Mouse (Mus musculus) CH12.LX (cell line): ENCODE measurements at regions not wholly inside any gene's neighbourhood (a gene's known extent, or its start where the extent isn't known, plus 50 kb on each side); places are given as distances from the start of the nearest gene placed in this dataset.

Experiments
- CHD1 ChIP-seq: IDR thresholded peaks from 2 replicates; pipeline ENCODE4 v1.6.1; 2012; ENCODE audit warnings: low read depth, low read length, improper control_type of control experiment, inconsistent platforms
- CHD2 ChIP-seq: IDR thresholded peaks from 2 replicates; pipeline ENCODE4 v1.6.1; 2011; ENCODE audit warnings: low read length, improper control_type of control experiment
- CTCF ChIP-seq, 2 experiments: IDR thresholded peaks in 1 of 2; conservative IDR thresholded peaks in 1 of 2; 2 replicates each; pipeline ENCODE4 v1.5.1; 2011 to 2012; ENCODE audit warnings: low read depth in 2 of 2, low read length in 2 of 2, improper control_type of control experiment in 1 of 2, inconsistent platforms in 1 of 2, mild to moderate bottlenecking in 1 of 2, moderate library complexity in 1 of 2
- EP300 ChIP-seq: IDR thresholded peaks from 2 replicates; pipeline ENCODE4 v1.6.1; 2011; ENCODE audit warnings: low read length, improper control_type of control experiment
- ETS1 ChIP-seq: conservative IDR thresholded peaks from 2 replicates; pipeline ENCODE4 v1.6.1; 2012; ENCODE audit warnings: low read depth, mild to moderate bottlenecking, inconsistent platforms, low read length, improper control_type of control experiment, moderate library complexity
- KAT2A ChIP-seq: IDR thresholded peaks from 2 replicates; pipeline ENCODE4 v1.6.1; 2012; ENCODE audit warnings: low read length, improper control_type of control experiment, inconsistent platforms; ENCODE audit not compliant: insufficient replicate concordance
- MAX ChIP-seq: IDR thresholded peaks from 2 replicates; pipeline ENCODE4 v1.6.1; 2011; ENCODE audit warnings: low read length, improper control_type of control experiment
- MEF2A ChIP-seq: IDR thresholded peaks from 2 replicates; pipeline ENCODE4 v1.6.1; 2014; ENCODE audit warnings: low read depth, mild to moderate bottlenecking, inconsistent platforms, low read length, improper control_type of control experiment, borderline replicate concordance
- POLR2A ChIP-seq: IDR thresholded peaks from 2 replicates; pipeline ENCODE4 v1.6.1; 2011; ENCODE audit warnings: low read depth, mild to moderate bottlenecking, improper control_type of control experiment, low read length
- RCOR1 ChIP-seq: conservative IDR thresholded peaks from 2 replicates; pipeline ENCODE4 v1.6.1; 2012; ENCODE audit warnings: low read depth, mild to moderate bottlenecking, inconsistent platforms, low read length, improper control_type of control experiment
- SIN3A ChIP-seq: IDR thresholded peaks from 2 replicates; pipeline ENCODE4 v1.6.1; 2012; ENCODE audit warnings: low read length, improper control_type of control experiment, inconsistent platforms
- USF1 ChIP-seq: IDR thresholded peaks from 2 replicates; pipeline ENCODE4 v1.6.1; 2014; ENCODE audit warnings: low read depth, mild to moderate bottlenecking, inconsistent platforms, low read length, improper control_type of control experiment
- ZMIZ1 ChIP-seq: IDR thresholded peaks from 2 replicates; pipeline ENCODE4 v1.6.1; 2012; ENCODE audit warnings: low read depth, mild to moderate bottlenecking, inconsistent platforms, low read length, improper control_type of control experiment

DNA sequence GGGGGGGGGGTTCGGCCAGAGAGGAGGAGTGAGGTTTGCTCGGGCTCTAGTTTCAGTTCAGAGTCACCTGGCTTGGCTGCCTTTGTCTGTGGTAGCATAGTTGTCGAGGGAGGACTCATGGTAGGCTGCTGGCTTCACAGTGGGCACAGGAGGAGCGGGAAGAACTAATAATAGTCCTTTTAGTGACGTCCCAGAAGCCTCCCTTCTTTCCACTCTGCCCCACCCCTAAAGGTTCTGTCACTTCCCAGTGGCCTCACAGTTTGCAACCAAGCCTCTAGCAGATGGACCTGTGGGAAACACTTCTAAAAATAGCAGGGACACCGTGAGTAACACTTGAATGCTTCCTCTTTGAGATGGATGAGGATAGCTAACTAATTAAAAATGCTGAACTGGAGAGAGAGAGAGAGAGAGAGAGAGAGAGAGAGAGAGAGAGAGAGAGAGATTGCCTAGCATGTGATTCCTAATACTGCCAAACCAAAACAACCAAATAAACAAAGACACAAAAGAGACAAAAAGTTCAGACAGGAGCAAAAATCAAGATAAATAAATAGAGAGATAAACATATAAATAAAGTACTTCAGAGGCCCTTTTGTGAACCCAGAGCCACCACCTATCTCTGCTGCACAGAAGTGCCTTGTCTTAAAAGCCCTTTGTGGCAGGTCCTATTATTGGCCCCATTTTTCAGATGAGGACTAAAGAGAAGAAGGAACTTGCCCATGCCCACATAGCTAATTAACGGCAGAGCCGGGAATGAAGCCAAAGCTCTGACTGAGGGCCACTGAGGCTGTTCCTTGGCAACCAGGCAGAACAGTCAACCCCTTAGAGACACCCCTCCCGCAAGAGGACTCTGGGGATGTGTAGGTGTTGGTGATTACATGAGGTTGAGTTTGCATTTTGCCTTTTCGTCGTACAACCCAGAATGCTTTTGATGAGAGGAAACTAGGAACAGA is 54.0 kb upstream of the Serp2 start:
- no peak for TF ChIP-seq CTCF (conservative IDR thresholded peaks at IDR 0.05 in 1 of 2, IDR thresholded peaks at IDR 0.05 in 1 of 2; ENCODE audit: low read depth in 2 of 2, low read length in 2 of 2)
- no peak for TF ChIP-seq RCOR1
- no peak for TF ChIP-seq MAX
- TF ChIP-seq CHD2, result no peak
- TF ChIP-seq USF1, result no peak
- no peak for TF ChIP-seq EP300
- TF ChIP-seq POLR2A, result no peak
- TF ChIP-seq MEF2A, result no peak
- TF ChIP-seq SIN3A, result no peak
- no peak for TF ChIP-seq KAT2A
- TF ChIP-seq ETS1, result no peak
- no peak for TF ChIP-seq CHD1
- TF ChIP-seq ZMIZ1, result no peak
